Mouse (Mus musculus): ENCODE results near the gene 3110070M22Rik. TPM values are rescaled to one million over a fixed set of nuclear protein-coding genes. Genes with fewer than 3 reads are reported as not detected.

3110070M22Rik gene
- total and polyA plus RNA-seq, 3 experiments = 1.5 to 1.7 (median 1.6) TPM

DNA sequence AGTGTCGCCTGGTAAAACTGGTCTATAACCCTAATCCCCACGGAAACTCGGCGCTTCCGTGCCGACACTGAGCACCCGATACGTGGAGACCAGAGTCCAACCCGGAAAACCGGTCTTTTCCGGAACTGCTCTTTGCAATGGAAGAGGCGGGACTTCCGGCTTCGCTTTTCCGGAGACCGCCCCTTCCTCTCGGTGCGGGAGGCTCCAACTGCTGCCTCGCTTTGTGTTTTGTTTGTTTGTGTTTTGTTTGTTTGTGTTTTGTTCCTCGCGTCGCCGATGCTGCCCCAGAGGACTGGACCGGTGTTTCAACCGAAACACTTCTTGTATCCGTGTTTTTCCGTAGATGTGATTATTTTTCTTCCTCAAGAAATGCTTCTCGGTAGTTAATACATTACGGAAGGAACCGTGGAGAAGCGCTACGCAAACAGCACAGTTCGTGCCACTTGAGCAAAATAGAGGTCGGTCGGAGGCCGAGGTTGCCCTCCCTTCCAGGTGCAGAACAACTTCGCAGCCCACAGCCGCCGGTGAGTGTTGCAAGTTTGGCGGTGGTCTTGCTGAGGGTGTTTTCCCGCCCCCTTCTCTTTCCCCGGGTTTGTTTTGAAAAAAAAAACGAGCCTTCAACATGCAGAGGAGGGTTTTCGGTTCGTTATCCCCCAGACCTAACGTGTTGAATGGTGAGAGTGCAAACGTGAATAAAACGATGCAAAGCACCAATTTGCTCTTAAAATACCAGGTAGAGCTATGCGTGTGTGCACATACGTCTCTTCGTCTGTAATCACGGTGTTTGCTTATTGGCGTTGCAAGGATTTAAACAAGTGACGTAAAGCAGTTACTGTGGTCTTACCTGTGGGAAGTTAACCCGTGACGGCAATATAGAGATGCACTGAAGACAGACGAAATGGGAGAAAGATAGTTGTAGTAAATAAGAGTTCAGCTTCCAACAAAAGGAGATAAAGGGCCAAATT, 25.3 kb downstream of the 3110070M22Rik start, which contains the start of gene 4833420G17Rik (continued):
- TF ChIP-seq EP300 (IDR thresholded peaks at IDR 0.05; ENCODE audit: low read length) = no peak
- TF ChIP-seq USF1 (IDR thresholded peaks at IDR 0.05; ENCODE audit: low read depth, low read length) = no peak
- TF ChIP-seq USF2 (conservative IDR thresholded peaks at IDR 0.05; ENCODE audit: low read depth, low read length) = no peak

DNA sequence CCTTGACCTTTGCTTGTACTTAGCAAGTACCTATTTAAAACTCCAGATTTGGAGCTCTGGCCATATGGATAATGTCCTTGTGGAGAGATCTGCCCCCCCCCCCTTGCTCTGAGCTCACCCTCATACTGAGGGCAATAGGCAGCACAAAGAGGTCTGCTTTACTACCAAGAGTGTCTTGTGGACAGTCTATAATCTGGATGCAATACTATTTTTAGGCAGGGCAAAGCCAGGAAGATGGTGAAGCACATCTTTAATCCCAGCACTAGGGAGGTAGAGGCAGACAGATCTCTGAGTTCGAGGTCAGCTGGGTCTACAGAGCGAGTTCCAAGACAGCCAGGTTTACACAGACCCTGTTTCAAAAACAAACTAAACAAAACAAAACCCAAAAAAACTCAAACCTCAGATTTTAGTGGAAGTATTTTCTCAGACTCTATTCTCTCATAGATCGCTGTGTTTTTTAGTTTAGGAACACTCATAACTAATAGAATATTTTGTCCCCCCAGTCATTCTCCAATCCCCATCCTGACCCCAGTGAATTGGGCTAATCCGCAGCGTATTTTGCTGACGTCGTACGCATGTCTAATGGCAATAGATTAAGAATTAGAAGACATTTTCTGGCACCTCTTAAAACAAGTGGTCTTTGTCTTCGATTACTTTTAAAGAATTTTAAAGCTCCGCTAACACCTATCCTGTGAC, 26.1 kb downstream of the 3110070M22Rik start:
- Histone ChIP-seq H3K27ac (ENCODE audit: insufficient read depth, low read depth) (no peak overlapping the region), H3K9me3 (replicated peaks; ENCODE audit: low read length) (no peaks in the 10 kb centered on the region), H3K9ac (ENCODE audit: insufficient read depth, low read depth) (peak overlapping the region; percentile 73), H3K27me3 (replicated peaks) (no peaks in the 10 kb centered on the region), H3K36me3 (replicated peaks in 1 of 2; ENCODE audit: control insufficient read depth in 1 of 2, insufficient read depth in 1 of 2, low read length in 1 of 2) (peaks cover 15 to 39% of the 10 kb centered on the region in 2 experiments), H3K4me2 (ENCODE audit: insufficient read depth, low read depth, poor library complexity, severe bottlenecking) (peak overlapping the region; percentile 69), H3K79me2 (replicated peaks; ENCODE audit: control insufficient read depth, extremely low read depth, insufficient read depth, poor library complexity, severe bottlenecking) (peaks cover 27% of the 10 kb centered on the region), H3K4me3 (replicated peaks in 1 of 3; ENCODE audit: low read depth in 2 of 3, low read length in 2 of 3, poor library complexity in 1 of 3) (peak overlapping the region; percentile 78 to 99 (median 88)), H3K4me1 (ENCODE audit: control insufficient read depth in 1 of 2, insufficient read depth in 2 of 2) (peaks cover 10 to 25% of the 10 kb centered on the region in 2 experiments; a peak in 3 of 4 replicates)
- TF ChIP-seq CHD2 (IDR thresholded peaks at IDR 0.05; ENCODE audit: low read length) = no peak
- no peak for TF ChIP-seq HCFC1 (IDR thresholded peaks at IDR 0.05; ENCODE audit: low read depth, low read length)
- no peak for TF ChIP-seq TBP (conservative IDR thresholded peaks at IDR 0.05; ENCODE audit: low read depth, low read length)
- TF ChIP-seq ZMIZ1 (IDR thresholded peaks at IDR 0.05; ENCODE audit: low read depth, low read length) = no peak
- no peak for TF ChIP-seq NRF1 (IDR thresholded peaks at IDR 0.05; ENCODE audit: low read depth, low read length)
- in situ Hi-C loops (cut with MboI; ENCODE audit: low pct_ligation_motif_present, low pct_unique_long_range_greater_than_20kb, low sequenced_read_pairs) = no loop called here
- peak; percentile 4 for DNase-seq (ENCODE audit: extremely low read depth)
- dilution Hi-C loops (cut with MboI; ENCODE audit: extremely low pct_ligation_motif_present, extremely low pct_unique_long_range_greater_than_20kb, low sequenced_read_pairs) = no loop called here

DNA sequence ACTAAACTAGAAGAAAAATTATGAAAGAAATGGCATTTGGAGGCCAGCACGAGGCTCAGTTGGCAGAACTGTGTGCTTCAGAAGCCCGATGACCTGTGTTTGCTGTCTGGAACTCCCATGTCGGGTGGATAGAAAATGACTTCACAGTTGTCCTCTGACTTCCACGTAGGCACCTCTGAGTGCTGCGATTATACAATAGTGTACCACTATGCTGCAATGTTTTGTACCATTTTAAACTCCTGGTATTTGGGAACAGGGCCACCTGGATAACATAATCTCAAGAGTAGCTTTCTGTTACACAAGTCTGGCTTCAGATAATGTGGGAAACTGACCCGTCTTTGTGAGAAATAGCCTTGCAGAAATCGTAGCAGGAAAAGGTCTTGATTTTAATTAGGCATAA, 31.8 kb downstream of the 3110070M22Rik start:
- Histone ChIP-seq H3K27ac (ENCODE audit: insufficient read depth, low read depth) (no peak overlapping the region), H3K27me3 (replicated peaks) (no peaks in the 10 kb centered on the region), H3K4me1 (ENCODE audit: control insufficient read depth in 1 of 2, insufficient read depth in 2 of 2) (no peaks in the 10 kb centered on the region), H3K9ac (ENCODE audit: insufficient read depth, low read depth) (no peak overlapping the region), H3K9me3 (replicated peaks; ENCODE audit: low read length) (no peaks in the 10 kb centered on the region), H3K4me3 (replicated peaks in 1 of 3; ENCODE audit: low read depth in 2 of 3, low read length in 2 of 3, poor library complexity in 1 of 3) (no peak overlapping the region), H3K79me2 (replicated peaks; ENCODE audit: control insufficient read depth, extremely low read depth, insufficient read depth, poor library complexity, severe bottlenecking) (0 out of 2 replicates have a peak, but pooled peaks cover 3% of the 10 kb centered on the region), H3K36me3 (replicated peaks in 1 of 2; ENCODE audit: control insufficient read depth in 1 of 2, insufficient read depth in 1 of 2, low read length in 1 of 2) (peaks cover 21 to 54% of the 10 kb centered on the region in 2 experiments), H3K4me2 (ENCODE audit: insufficient read depth, low read depth, poor library complexity, severe bottlenecking) (no peak overlapping the region)
- dilution Hi-C loops (cut with MboI; ENCODE audit: extremely low pct_ligation_motif_present, extremely low pct_unique_long_range_greater_than_20kb, low sequenced_read_pairs) = no loop called here
- no peak for DNase-seq (ENCODE audit: extremely low read depth)
- in situ Hi-C loops (cut with MboI; ENCODE audit: low pct_ligation_motif_present, low pct_unique_long_range_greater_than_20kb, low sequenced_read_pairs) = no loop called here
- TF ChIP-seq CTCF (conservative IDR thresholded peaks at IDR 0.05 in 1 of 2, IDR thresholded peaks at IDR 0.05 in 1 of 2; ENCODE audit: low read depth in 2 of 2, low read length in 2 of 2) (no peak), EP300 (IDR thresholded peaks at IDR 0.05; ENCODE audit: low read length) (no peak), RCOR1 (conservative IDR thresholded peaks at IDR 0.05; ENCODE audit: low read depth, low read length) (no peak), USF2 (conservative IDR thresholded peaks at IDR 0.05; ENCODE audit: low read depth, low read length) (no peak), CHD2 (IDR thresholded peaks at IDR 0.05; ENCODE audit: low read length) (no peak), PAX5 (IDR thresholded peaks at IDR 0.05; ENCODE audit: low read length) (no peak), RAD21 (IDR thresholded peaks at IDR 0.05; ENCODE audit: low read depth, low read length) (no peak), IRF4 (IDR thresholded peaks at IDR 0.05; ENCODE audit: low read depth, low read length) (no peak), ZKSCAN1 (IDR thresholded peaks at IDR 0.05; ENCODE audit: borderline replicate concordance, low read depth, low read length) (no peak), MAZ (IDR thresholded peaks at IDR 0.05; ENCODE audit: low read depth, low read length) (no peak), SIN3A (IDR thresholded peaks at IDR 0.05; ENCODE audit: low read length) (no peak), POLR2A (IDR thresholded peaks at IDR 0.05; ENCODE audit: low read depth, low read length) (no peak), ZC3H11A (IDR thresholded peaks at IDR 0.05; ENCODE audit: low read depth, low read length) (no peak), KAT2A (IDR thresholded peaks at IDR 0.05; ENCODE audit: insufficient replicate concordance, low read length) (no peak), MAX (IDR thresholded peaks at IDR 0.05; ENCODE audit: low read length) (no peak), UBTF (IDR thresholded peaks at IDR 0.05; ENCODE audit: low read depth, low read length) (no peak)

Measured in CH12.LX (cell line).